Mouse (Mus musculus): ENCODE data around the gene Crtc3. TPM values are rescaled to one million over a fixed set of nuclear protein-coding genes. Genes with fewer than 3 reads are reported as not detected.

Gene Crtc3
- total and polyA plus RNA-seq, 3 experiments = 4.2 to 15.8 TPM; not detected in 1

DNA sequence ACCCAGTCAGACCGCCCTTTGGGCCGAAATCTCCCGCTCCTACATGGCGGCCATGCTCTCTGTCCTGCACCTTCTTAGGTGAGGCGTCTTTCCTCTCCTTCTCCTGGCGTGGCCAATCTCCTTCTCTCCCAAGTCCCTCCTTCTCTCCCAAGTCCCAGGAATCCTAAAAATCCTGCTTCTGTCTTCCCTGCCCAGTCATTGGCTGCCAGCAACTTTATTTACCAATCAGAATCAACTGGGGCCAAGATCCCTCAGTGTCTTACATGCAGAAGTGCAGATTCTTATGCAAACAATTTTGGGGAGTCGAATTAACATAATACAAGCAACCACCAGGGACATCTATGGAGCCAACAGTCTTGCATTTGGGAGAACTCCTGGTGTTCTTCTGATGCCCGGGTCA, 120.7 kb downstream of the Crtc3 start:
- Histone ChIP-seq H3K4me3 (ENCODE audit: control insufficient read depth in 1 of 2, insufficient read depth in 1 of 2, low read depth in 2 of 2, low read length in 2 of 2) (no peak overlapping the region), H3K27me3 (ENCODE audit: control insufficient read depth in 1 of 2, insufficient read depth in 2 of 2, low read length in 2 of 2) (peaks cover 0 to 2% of the 10 kb centered on the region in 2 experiments; a peak in 2 of 4 replicates), H3K27ac (ENCODE audit: control insufficient read depth, low read depth, low read length) (no peak overlapping the region), H3K9ac (ENCODE audit: control insufficient read depth, low read depth, low read length, poor library complexity, severe bottlenecking) (no peak overlapping the region), H3K36me3 (ENCODE audit: control insufficient read depth in 1 of 2, insufficient read depth in 2 of 2, low read length in 2 of 2) (no peaks in the 10 kb centered on the region), H3K79me2 (ENCODE audit: control insufficient read depth, insufficient read depth, low read length, poor library complexity) (no peaks in the 10 kb centered on the region), H3K4me1 (ENCODE audit: control insufficient read depth in 1 of 2, insufficient read depth in 2 of 2, low read length in 2 of 2) (no peaks in the 10 kb centered on the region), H3K9me3 (replicated peaks; ENCODE audit: insufficient read depth, low read length) (no peaks in the 10 kb centered on the region)
- TF ChIP-seq ELF1 (IDR thresholded peaks at IDR 0.05; ENCODE audit: low read depth, low read length) (no peak), CTCF (IDR thresholded peaks at IDR 0.05 in 2 of 3, conservative IDR thresholded peaks at IDR 0.05 in 1 of 3; ENCODE audit: control insufficient read depth in 1 of 3, insufficient read depth in 1 of 3, low read depth in 2 of 3, low read length in 3 of 3, poor library complexity in 1 of 3, severe bottlenecking in 1 of 3) (no peak), KAT2A (conservative IDR thresholded peaks at IDR 0.05; ENCODE audit: low read depth, low read length) (no peak), JUND (IDR thresholded peaks at IDR 0.05; ENCODE audit: low read depth, low read length) (no peak), SMC3 (IDR thresholded peaks at IDR 0.05; ENCODE audit: low read depth, low read length) (no peak), TAL1 (IDR thresholded peaks at IDR 0.05; ENCODE audit: low read length) (no peak), MEF2A (IDR thresholded peaks at IDR 0.05; ENCODE audit: extremely low read depth, insufficient replicate concordance, low read depth, low read length, poor library complexity, severe bottlenecking) (no peak), MAZ (IDR thresholded peaks at IDR 0.05; ENCODE audit: low read depth, low read length) (no peak), ZC3H11A (IDR thresholded peaks at IDR 0.05; ENCODE audit: low read depth, low read length) (no peak), MAX (IDR thresholded peaks at IDR 0.05; ENCODE audit: low read length) (no peak)
- no peak for DNase-seq (ENCODE audit: low read depth, low spot score)

DNA sequence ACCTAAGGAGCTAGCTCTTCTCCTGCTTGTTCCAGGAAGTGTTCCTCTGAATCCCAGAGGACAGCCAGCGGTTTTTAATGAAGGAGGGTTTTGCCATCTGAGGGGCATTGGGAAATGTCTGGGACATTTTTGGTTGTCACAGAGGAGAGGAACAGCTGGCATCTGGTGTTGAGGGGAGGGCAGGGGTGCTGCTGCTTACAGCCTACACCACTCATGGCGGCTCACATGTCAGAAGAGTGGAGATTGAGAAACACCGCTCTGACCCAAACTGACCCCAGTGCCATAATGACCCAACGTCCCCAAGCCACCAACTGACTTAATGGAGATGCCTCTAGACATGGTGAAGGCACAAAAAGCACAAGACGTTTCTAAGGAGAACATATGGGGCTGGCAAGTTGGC, 126.7 kb downstream of the Crtc3 start:
- H3K9ac ChIP-seq (ENCODE audit: control insufficient read depth, low read depth, low read length, poor library complexity, severe bottlenecking) = no peak overlapping the region
- no peaks in the 10 kb centered on the region for H3K4me1 ChIP-seq (ENCODE audit: control insufficient read depth in 1 of 2, insufficient read depth in 2 of 2, low read length in 2 of 2)
- no peaks in the 10 kb centered on the region; a peak in 1 of 4 replicates for H3K27me3 ChIP-seq (ENCODE audit: control insufficient read depth in 1 of 2, insufficient read depth in 2 of 2, low read length in 2 of 2)
- H3K36me3 ChIP-seq (ENCODE audit: control insufficient read depth in 1 of 2, insufficient read depth in 2 of 2, low read length in 2 of 2) = no peaks in the 10 kb centered on the region
- H3K79me2 ChIP-seq (ENCODE audit: control insufficient read depth, insufficient read depth, low read length, poor library complexity) = no peaks in the 10 kb centered on the region
- H3K4me3 ChIP-seq (ENCODE audit: control insufficient read depth in 1 of 2, insufficient read depth in 1 of 2, low read depth in 2 of 2, low read length in 2 of 2) = no peak overlapping the region
- no peak for DNase-seq (ENCODE audit: low read depth, low spot score)
- H3K9me3 ChIP-seq (replicated peaks; ENCODE audit: insufficient read depth, low read length) = no peaks in the 10 kb centered on the region
- TF ChIP-seq EP300 (IDR thresholded peaks at IDR 0.05; ENCODE audit: low read depth in 1 of 2, low read length in 2 of 2) = no peak
- TF ChIP-seq CTCF (IDR thresholded peaks at IDR 0.05 in 2 of 3, conservative IDR thresholded peaks at IDR 0.05 in 1 of 3; ENCODE audit: control insufficient read depth in 1 of 3, insufficient read depth in 1 of 3, low read depth in 2 of 3, low read length in 3 of 3, poor library complexity in 1 of 3, severe bottlenecking in 1 of 3) = no peak
- no peak for TF ChIP-seq BHLHE40 (IDR thresholded peaks at IDR 0.05; ENCODE audit: borderline replicate concordance, low read depth, low read length)
- TF ChIP-seq ZC3H11A (IDR thresholded peaks at IDR 0.05; ENCODE audit: low read depth, low read length) = no peak
- no peak for TF ChIP-seq ELF1 (IDR thresholded peaks at IDR 0.05; ENCODE audit: low read depth, low read length)
- TF ChIP-seq USF2 (IDR thresholded peaks at IDR 0.05; ENCODE audit: borderline replicate concordance in 1 of 2, insufficient read depth in 1 of 2, low read depth in 1 of 2, low read length in 2 of 2) = no peak
- TF ChIP-seq ETS1 (IDR thresholded peaks at IDR 0.05; ENCODE audit: low read depth, low read length) = no peak
- no peak overlapping the region for H3K27ac ChIP-seq (ENCODE audit: control insufficient read depth, low read depth, low read length)
